Mouse (Mus musculus) monocyte, adult 2 months (primary cell): ENCODE results near the gene Ap2a1.

Source experiments
- DNase-seq, 2 experiments: peaks; one replicate each; pipeline ENCODE4 v3.0.0; 2022; ENCODE audit warnings: low spot score in 2 of 2, low read depth in 1 of 2

Ap2a1 gene

DNA sequence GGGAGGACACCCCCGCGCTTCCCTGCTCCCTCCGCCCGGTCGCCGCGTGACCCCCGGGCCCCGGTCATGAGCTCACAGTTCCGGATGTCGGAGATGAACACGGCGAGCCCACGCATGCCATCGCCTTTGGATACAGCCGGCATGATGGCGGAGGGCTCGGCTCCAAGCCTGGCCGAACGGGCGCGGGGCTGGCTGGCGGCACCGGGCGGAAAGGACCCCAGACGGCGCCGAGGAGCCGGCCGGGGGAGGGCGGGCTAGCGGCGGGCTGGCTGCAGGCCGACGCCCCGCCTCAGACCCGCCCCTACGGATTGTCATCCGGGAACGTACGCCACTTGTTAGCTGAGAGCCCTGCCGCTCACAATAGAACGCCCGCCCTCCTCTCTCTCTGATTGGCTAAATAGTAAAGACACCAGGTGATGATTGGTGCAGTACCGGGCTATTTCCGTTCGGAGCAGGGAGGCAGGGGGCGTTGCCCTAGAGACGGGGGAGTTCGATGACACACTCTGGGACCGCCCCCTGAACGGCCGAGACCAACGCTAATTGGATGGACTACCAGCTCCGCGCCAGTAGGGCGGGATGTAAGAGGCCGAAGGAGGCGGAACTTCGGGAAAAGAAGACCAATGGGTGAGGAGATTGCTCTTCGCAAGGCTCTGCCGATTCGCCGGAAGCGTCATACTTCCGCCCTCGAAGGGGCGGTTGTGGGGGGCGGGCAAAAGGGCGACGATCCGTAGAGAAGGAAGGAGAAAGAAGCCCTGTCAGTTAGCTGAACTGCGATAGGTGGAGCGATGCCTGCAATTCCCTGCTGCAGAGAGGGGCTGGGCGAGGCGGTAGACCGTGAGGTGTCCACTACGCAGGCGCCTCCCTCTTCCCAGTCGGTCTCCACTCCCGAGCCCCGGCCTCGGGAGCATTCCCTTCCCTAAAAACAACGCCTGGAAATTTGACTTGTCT lies at the start of gene Ap2a1:
TSS of gene Ap2a1 (minus strand) at position 293 of the 948 bp plus-strand sequence.
- DNase-seq, result peak; percentile 99 to 100

DNA sequence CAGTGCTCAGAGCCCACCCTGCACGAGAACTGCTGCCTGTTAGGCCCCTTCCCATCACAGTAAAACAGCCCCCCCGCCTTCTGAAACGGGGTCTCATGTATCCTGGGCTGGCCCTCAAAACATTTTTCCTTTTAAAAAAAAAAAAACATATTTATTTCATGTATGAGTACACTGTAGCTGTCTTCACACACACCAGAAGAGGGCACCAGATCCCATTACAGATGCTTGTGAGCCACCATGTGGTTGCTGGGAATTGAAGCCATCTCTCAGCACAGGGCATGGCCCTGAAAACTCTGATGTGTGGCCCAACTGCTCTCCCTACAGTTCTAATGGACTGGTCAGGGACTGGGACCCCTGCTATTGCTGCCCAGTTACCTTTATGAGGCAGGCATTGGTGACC lies 49.0 kb upstream of the Ap2a1 start:
- no peak for DNase-seq

DNA sequence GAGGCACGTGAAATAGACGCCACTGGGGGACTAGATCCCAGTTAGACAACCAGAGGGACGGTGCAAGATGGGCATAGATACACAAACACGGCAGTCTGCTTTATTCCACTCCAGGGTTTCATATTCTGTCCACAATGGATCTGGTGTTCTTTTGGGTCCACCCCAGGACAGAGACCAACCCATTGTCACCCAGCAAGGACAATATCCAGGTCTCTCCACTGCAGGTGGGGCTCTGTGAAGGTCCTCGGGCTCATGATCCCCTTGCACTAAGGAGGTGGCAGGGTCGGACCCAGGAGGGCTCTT lies 45.8 kb upstream of the Ap2a1 start:
- no peak for DNase-seq

DNA sequence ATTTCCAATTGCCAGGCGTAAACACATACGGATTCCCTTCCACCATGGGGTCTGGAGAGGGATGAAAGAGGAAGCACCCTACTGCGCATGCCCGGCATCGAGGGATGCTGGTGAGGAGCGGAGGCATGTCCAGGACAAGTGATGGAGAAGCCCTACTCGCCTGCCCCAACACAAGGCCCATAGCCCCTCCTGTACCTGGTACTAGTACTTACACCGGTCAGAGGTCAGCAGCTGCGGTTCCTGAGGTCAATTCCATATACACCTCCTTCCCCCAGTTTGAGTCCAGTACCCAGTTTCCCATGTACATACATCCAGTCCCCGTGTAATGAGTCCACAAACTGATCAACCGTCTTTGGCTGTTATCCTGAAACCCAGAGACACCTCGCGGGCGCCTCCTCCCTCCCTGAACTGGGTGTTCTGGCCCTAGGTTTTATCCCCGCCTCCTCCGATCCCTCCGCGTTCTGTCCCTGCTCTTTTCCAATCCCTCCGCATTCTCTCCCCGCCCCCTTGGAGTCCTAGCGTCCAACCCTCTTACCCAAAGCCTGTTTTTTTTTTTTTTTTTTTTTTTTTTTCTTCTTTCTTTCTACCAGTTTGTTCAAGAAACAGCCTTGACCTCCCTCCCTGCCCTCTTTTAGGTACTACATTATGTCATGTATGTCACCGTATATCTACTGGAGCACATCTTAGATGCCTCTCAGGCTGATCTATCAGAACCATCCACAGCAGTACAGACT lies 45.3 kb upstream of the Ap2a1 start, which contains the start of gene Cpt1c:
TSS of gene Cpt1c (minus strand) at position 469 of the 734 bp plus-strand sequence.
- peak in 1 of 2 experiments; percentile 47 for DNase-seq

DNA sequence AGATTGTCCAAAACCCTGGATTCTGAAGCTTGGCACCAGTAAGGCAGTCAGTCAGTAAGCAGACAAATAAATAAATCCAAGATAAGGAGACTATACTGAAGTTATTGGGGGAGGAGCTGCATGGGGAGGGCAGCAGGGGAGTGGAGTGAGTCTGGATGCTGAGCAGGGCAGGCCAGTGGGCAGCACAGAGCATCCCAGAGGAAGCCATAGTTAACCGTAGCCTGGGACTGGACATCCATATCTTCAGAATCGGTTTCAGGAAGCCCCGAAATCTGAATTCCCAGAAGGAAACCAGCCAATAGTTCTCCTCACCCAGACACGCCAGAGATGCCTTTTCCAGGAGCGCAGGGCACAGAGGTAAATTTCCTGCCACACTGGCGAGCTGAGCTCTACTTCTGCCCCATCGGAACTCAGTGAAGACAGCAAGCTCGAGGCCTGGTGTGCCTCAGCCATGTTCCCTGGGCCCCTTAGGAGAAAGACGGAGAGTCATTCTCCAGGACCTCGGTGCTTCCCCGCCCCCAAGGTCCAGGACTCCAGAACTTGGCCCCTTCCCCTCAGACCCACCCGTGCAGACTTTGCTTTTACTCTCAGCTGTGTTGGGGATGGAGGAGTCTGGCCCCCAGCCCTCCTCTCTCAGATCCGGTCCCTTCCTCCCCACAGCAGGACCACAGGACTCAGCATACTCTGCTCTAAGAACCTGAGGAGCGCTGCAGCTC lies 44.3 kb upstream of the Ap2a1 start:
- no peak for DNase-seq

DNA sequence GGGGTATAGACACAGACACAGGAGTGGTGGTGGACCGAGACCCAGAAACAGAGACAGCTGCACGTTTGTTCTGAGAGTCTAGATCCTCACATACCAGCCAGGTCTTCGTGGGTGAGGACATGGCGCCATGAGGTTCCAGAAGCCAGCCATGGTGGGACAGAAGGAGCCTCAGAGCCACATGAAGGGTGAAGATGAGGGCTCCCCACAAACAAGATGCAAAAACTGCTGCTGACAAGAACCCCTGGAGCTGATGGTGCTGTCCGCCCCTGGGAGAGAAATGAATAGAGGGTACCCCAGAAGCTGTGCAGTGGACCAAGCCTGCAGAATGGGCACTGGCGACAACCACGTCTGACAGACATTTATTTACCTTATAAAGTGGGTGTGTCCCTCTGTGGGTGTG lies 41.8 kb upstream of the Ap2a1 start:
- DNase-seq, result no peak

DNA sequence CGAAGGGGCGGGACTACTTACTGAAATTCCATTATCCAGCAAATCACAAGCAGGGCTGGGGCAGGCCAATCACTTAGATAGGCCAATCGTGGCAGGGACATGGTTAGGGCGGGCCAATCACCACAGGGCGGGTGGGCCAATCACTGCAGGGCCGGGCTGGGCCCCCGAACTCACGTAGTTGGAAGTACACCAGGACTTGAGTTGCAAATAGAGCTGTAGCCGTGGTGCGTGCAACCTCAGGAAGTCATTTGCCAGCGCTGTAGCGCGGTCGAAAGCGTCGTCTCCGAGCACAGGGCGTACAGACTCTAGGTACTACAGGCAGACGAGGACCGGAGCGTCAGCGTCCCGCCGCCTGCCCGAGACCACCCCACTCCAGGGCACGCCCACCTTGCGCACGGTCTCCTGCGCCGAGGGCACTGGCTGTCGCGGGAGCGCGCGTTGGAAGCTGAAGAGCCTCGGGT lies 41.0 kb upstream of the Ap2a1 start:
- peak in 1 of 2 experiments; percentile 43 for DNase-seq

DNA sequence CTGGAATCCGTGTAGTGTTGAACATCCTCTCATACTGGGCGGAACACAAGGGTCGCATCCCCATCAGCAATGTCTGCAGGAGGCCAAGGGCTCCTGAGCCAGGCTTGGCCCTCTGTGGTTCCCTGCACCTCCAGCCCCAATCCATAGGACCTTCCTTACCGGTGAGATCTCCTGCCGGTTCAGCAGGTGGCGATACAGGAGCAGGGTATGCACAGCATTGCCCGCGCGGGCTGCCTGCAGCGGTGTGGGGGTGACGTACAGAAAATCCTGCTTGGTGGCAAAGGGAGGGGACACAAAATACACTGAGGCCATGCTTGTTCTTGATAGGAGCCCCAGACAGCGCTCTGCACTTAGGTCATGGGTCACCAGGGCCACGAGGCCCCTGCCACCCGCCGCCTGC lies 37.3 kb upstream of the Ap2a1 start:
- no peak for DNase-seq

DNA sequence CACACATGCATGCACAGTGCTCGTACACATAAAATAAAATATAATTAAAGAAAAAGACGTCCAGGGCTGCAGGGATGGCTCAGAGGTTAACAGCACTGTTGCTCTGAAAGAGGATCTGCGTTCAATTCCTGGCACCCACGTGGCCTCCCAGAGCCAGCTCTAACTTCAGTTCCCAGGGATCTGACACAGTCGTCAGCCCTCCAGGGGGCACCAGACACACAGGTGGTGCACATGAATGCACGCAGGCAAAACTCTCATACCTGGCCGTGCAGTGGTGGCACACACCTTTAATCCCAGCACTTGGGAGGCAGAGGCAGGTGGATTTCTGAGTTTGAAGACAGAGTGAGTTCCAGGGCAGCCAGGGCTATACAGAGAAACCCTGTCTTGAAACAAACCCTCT lies 36.7 kb upstream of the Ap2a1 start:
- no peak for DNase-seq

DNA sequence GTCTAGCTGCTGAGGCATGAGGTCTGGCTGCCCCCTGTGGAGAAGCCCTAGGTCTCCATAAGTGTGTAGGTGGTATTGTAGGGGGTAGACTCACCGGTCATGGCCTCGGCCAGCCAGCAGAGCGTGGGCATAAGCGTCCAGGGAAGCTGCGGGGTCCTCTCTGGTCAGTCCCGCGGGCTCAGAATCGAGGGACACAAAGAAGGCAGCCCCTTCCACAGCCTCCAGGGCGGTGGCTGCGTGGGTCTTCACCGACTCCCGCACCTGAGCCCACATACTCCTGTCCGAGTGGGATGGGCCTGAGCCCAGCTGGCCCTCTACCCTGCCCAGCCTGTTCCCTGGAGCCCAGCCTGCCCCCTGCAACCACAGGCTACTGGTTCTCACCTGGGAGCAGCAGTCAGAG lies 35.7 kb upstream of the Ap2a1 start:
- DNase-seq, result no peak

DNA sequence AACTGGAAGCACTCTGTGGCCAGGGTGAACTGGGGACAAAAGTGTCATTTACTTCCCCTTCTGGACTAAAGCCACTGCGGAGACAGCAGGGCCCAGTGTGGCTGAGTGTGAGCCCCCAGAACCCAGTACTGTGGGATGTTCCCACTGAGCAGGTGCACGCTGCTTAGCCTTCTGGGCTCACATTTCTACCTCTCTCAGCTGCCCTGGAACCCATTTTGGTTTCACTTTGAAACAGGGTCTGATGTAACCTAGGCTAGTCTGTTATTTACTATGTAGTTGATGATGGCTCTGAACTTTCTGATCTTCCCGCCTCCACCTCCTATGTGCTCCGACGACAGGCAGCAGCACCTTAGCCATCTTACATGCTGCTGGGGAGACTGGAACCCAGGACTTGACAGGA lies 33.5 kb upstream of the Ap2a1 start:
- no peak for DNase-seq

DNA sequence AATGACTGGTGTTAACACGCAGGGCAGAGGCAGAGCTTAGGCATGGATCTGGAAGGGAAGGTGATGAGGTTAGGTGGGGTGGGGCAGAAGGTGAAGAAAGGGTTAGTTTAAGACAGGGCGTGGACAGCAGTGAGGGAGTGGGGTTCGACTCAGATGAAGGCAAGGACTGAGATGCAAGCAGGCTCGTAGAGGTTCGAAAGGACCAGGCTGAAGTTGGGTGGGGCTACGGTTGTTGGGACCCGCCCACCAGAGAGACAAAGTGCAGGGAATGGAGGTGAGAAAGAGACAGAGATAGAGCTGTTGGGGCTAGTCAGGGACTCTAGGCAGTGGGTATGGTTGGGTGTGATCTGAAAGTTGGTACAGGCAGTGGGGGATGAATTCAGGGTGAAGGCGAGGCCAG lies 33.0 kb upstream of the Ap2a1 start:
- no peak for DNase-seq

DNA sequence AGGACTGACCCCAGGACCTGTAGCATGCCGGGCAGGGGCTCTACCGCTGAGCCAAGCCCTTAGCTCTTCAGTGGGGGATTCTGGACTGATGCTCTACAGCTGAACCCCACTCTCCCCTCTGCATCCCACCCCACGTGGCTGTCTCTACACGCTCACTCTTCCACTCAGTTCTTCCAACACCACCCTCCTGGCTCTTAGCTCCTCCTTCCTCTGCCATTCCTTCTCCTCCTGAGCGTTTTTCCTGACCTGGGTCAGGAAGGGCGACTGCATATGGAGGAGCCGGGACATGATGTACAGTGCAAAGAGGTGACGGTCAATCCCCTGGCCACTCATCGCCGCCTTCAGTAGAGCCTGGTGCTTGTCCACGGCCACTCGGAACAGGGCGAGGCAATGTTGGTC lies 31.2 kb upstream of the Ap2a1 start:
- DNase-seq, result no peak

DNA sequence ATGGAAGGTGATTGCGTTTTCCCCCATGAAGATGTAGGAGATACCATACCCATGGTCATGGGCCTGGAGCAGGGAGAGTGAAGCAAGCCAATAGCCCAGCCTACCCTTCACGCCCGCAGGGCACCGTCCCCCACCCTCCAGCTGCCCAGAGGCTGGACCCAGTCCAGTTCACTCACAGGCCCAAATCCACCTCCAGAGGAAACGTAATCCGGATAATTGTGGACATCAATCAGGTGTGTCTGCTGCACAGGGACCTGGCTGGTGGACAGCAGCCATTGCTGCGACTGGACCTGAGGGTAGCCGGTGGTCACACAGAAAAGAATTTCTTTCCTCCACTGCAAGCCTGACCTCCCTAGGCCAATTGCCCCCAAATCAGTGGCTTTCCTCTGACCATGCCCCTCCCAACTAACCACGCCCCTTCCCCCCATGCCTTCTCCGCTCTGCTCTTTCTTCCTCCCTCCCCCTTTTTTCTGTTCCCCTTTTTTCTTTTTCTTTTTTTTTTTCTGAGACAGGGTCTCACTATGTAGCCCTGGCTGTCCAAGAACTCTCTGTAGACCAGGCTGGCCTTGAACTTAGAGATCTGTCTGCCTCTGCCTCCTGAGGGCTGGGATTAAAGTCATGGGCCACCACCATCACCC lies 30.7 kb upstream of the Ap2a1 start:
- DNase-seq, result no peak

DNA sequence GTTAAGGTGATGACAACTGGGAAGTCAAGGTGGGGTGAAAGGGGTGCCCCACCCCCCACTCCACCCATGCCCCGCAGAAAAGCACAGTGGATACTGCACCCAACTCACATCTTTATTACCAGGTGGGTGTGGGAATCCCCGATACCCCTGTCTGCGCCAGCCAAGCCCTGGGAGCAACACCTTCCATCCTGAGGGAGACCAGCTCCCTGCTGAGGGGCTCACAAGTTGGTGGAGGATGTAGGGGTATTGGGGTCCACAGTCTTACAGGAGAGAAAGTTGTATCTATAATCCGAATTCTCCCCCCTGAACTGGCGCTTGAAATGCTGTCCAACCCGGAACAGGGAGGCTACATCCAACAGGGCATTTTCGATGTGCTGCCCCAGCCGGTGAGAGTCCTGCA lies 30.0 kb upstream of the Ap2a1 start:
- DNase-seq, result no peak

DNA sequence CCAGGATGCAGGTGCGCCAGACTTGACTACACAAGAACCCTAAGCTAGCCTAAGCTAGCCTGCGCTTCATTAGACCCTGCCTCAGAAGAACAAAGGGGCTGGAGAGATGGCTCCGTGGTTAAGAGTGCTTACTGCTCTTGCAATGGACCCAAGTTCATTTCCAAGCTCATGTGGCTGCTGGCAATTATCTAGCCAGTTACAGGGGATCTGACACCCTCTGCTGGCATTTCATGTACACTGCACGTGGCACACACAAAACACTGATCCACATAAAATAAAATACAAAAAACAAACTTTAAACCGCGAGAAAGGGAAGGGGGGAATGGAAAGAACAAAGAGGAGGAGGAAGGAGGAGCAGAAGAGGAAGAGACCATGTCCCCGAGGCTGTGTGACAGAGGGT lies 28.9 kb upstream of the Ap2a1 start:
- no peak for DNase-seq

DNA sequence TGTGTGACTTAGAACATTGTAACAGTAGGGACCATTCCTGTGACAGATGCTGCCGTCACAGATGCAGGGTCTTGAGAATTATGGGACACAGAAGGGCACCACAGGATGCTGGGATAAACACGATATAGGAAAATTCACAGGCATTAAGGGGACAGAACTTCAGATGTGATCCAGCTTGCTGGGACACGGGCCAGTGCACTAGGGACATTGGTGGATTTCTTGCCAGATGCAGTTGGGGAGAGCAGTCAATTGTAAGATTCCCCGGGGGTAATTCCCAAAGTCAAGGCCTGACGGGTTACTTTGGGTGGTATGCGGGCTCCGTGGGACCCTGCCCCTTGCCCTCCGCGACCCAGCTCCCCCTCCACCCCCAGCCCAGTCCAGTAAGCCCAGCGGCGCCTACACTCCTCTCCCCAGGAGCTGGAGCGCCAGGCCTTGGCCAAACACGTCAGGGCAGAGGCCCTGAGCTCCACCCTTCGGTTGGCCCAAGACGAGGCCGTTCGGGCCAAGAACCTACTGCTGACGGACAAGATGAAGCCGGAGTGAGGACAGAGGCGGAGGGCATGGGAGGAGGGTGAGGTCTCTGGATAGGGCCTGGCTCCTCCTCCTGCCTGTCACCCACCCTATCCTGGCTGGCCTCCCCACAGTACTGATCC lies 28.0 kb upstream of the Ap2a1 start:
- DNase-seq, result no peak

DNA sequence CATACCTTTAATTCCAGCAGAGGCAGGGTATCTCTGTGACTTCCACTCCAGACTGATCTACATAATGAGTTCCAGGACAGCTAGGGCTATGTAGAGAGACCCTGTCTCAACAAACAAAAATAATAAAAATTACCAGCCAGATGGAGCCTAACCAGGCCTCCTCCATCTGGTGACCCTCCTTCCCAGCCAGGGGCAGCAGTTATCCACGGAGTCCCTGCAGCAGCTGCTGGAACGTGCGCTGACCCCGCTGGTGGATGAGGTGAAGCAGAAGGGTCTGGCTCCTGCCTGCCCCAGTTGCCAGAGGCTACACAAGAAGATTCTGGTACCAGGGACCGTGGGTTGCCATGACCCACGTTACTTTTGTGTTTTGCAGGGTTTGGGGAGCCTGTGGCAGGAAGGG lies 27.0 kb upstream of the Ap2a1 start:
- no peak for DNase-seq

DNA sequence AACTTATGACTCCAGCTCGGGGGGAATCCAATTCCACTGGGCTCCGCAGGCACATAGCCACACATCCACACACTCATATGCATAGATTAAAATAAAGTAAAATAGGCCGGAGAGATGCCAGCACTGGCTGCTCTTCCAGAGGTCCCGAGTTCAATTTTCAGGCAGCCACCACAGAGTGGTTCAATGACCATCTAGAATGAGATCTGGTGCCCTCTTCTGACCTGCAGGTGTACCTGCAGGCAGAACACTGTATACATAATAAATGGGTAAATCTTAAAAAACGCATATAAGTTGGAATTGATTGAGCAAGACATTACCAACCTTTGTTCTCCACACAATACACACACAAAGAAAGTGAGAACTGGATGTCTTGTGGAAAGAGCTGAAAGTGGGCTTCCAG lies 26.3 kb upstream of the Ap2a1 start:
- no peak for DNase-seq

DNA sequence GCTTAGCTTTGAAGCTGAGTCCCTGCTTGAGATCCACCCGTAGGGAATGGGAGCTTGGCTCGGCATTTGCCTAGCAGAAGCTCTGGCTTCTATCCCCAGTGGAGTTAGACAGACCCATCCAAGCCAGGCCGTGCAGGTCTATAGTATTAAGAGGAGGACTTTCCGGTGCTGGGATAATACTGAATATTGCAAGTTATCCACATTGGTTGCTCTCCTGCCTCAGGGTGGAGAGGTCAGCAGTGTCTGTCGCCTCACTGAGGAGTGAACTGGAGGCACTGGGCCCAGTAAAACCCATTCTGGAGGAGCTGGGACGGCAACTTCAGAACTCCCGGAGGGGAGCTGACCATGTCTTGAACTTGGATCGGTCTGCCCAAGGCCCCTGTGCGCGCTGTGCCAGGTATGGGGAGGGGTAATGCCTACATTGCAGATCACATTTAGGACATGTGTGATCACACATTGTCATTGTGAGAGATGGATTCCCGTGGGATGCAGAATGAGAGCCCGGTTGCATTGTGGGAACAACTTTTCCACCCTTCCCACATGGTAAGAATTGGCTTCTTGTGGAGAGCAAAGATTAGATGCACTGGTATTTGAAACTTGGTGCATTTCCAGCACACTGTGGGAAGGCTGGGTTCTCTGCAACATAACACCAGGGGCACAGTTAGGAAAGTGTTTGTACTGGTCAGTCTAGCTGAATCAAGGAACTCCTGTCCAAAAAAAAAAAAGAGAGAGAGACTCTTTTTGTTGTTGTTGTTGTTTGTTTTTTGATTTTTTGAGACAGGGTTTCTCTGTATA lies 25.0 kb upstream of the Ap2a1 start:
- no peak for DNase-seq
